Mouse (Mus musculus): ENCODE data around the gene Ercc4.

GRCm38 (mm10) chr16:13199204-13199603, 89.7 kb downstream of the Ercc4 start:
- TF ChIP-seq POLR2A (IDR thresholded peaks at IDR 0.05; ENCODE audit: control insufficient read depth, extremely low read depth, insufficient read depth, low read length, poor library complexity) (no peak), CTCF (IDR thresholded peaks at IDR 0.05; ENCODE audit: borderline replicate concordance, control insufficient read depth, extremely low read depth, insufficient read depth, low read length, poor library complexity) (no peak)
